Mouse (Mus musculus) thymus, postnatal 10 days (tissue): Measurements from ENCODE around the gene 4931417E11Rik.
A peak's percentile ranks its signal among the peaks of the same experiment; 100 is the strongest.

Experiments used
- DNase-seq, 2 experiments: peaks; one replicate each; pipeline ENCODE4 v3.0.0; 2021; ENCODE audit warnings: low spot score in 2 of 2

4931417E11Rik gene

GRCm38 (mm10) chr6:73469567-73469966 lies at the start of gene 4931417E11Rik:
Gene 4931417E11Rik, minus strand, starts transcription at chr6:73469667.
- no peak for DNase-seq

GRCm38 (mm10) chr6:73517818-73518396 lies 48.4 kb upstream of the 4931417E11Rik start:
- peak in 1 of 2 experiments; percentile 6 for DNase-seq

GRCm38 (mm10) chr6:73512907-73513306 lies 43.4 kb upstream of the 4931417E11Rik start:
- DNase-seq, result no peak

- DNase-seq, result no peak
These were observed 30.2 kb upstream of the 4931417E11Rik start for GRCm38 (mm10) chr6:73499631-73500030.

- DNase-seq, result no peak
These were observed 27.9 kb upstream of the 4931417E11Rik start for GRCm38 (mm10) chr6:73497321-73497720.

GRCm38 (mm10) chr6:73490524-73490923 lies 21.1 kb upstream of the 4931417E11Rik start:
- DNase-seq, result no peak

GRCm38 (mm10) chr6:73485616-73486015 lies 16.1 kb upstream of the 4931417E11Rik start:
- no peak for DNase-seq

GRCm38 (mm10) chr6:73466084-73466483 lies 3.4 kb downstream of the 4931417E11Rik start:
- no peak for DNase-seq

GRCm38 (mm10) chr6:73462543-73462942 lies 6.9 kb downstream of the 4931417E11Rik start:
- DNase-seq, result no peak

- no peak for DNase-seq
These were observed 35.6 kb downstream of the 4931417E11Rik start for GRCm38 (mm10) chr6:73433912-73434311.

GRCm38 (mm10) chr6:73428618-73429336 lies 40.7 kb downstream of the 4931417E11Rik start:
- DNase-seq, result no peak

GRCm38 (mm10) chr6:73427273-73427812 lies 42.1 kb downstream of the 4931417E11Rik start:
- DNase-seq, result no peak
